Mouse (Mus musculus) stomach, postnatal 0 days (tissue): ENCODE results near the gene 3110009E18Rik. TPM values are rescaled to one million over a fixed set of nuclear protein-coding genes. Genes with fewer than 3 reads are reported as not detected.

Experiments used
- ATAC-seq: fragments of 200-750 bp; cut with Nextera tagmentation; 2 replicates; pipeline ENCODE4 v1.8.0; 2017; ENCODE audit not compliant: low FRiP score, low TSS enrichment
- DNase-seq: peaks from one replicate; pipeline ENCODE4 v3.0.0-alpha.2; 2016; ENCODE audit warnings: low spot score
- H3K27ac ChIP-seq: fragments of 300-500 bp; sonication (generic); replicated peaks from 2 replicates; pipeline ENCODE4 v1.5.1; 2014; ENCODE audit warnings: mild to moderate bottlenecking, control low read depth
- H3K27me3 ChIP-seq: fragments of 300-500 bp; sonication (generic); 2 replicates; pipeline ENCODE4 v1.6.1; 2014; ENCODE audit warnings: low read length; ENCODE audit not compliant: control insufficient read depth, insufficient read depth
- H3K36me3 ChIP-seq: fragments of 300-500 bp; sonication (generic); 2 replicates; pipeline ENCODE4 v1.6.1; 2014; ENCODE audit warnings: low read length, mixed read lengths; ENCODE audit not compliant: control insufficient read depth, insufficient read depth
- H3K4me1 ChIP-seq: fragments of 300-500 bp; sonication (generic); replicated peaks from 2 replicates; pipeline ENCODE4 v1.6.1; 2014; ENCODE audit warnings: antibody characterized with exemption; ENCODE audit not compliant: control insufficient read depth, insufficient read depth
- H3K4me2 ChIP-seq: fragments of 300-500 bp; sonication (generic); replicated peaks from 2 replicates; pipeline ENCODE4 v1.6.1; 2014; ENCODE audit warnings: low read depth, mild to moderate bottlenecking, control low read depth, moderate library complexity
- H3K4me3 ChIP-seq: fragments of 300-500 bp; sonication (generic); 2 replicates; pipeline ENCODE4 v1.5.1; 2014; ENCODE audit warnings: low read depth, low read length, control low read depth
- H3K9ac ChIP-seq: fragments of 300-500 bp; sonication (generic); 2 replicates; pipeline ENCODE4 v1.6.1; 2014; ENCODE audit warnings: mild to moderate bottlenecking, low read length, control low read depth, mixed read lengths
- H3K9me3 ChIP-seq: fragments of 300-500 bp; sonication (generic); 2 replicates; pipeline ENCODE4 v1.6.1; 2016; ENCODE audit warnings: low read length; ENCODE audit not compliant: control insufficient read depth
- CTCF ChIP-seq: IDR thresholded peaks from 2 replicates; pipeline ENCODE4 v1.5.1; 2016; ENCODE audit warnings: antibody characterized with exemption, low read depth, mild to moderate bottlenecking, moderate library complexity
- EP300 ChIP-seq: optimal IDR thresholded peaks from 2 replicates; pipeline ENCODE3; 2016; ENCODE audit warnings: antibody characterized with exemption
- WGBS: fragments of 180-500 bp; shearing (Covaris S2); extraction: QIAGEN DNeasy Blood & Tissue Kit; methylation state at CpG from one replicate; pipeline ENCODE4 v1.1.7; 2014; 5-methylcytosine and 5-hydroxymethylcytosine counted together
- polyA plus RNA-seq: library from polyadenylated mRNA; unstranded; fragments of >200 nt; fragmentation: Nextera tagmentation; extraction: Ambion mirVana; gene quantifications from 2 replicates; pipeline ENCODE4 v1.2.1, GENCODE M21; 2015

3110009E18Rik gene
- polyA plus RNA-seq, 1 experiment from 2014 or later, result 10.1 TPM

- Histone ChIP-seq H3K4me2 (no peak overlapping the region), H3K4me1 (no peaks in the 10 kb centered on the region), H3K9ac (no peak overlapping the region), H3K4me3 (no peak overlapping the region), H3K9me3 (no peaks in the 10 kb centered on the region), H3K27me3 (no peaks in the 10 kb centered on the region), H3K36me3 (no peaks in the 10 kb centered on the region), H3K27ac (no peak overlapping the region)
- TF ChIP-seq CTCF, result no peak
- no peak for TF ChIP-seq EP300
- WGBS, result 73% methylated on average over 5 of the region's 5 CpGs
- no peak for DNase-seq
- ATAC-seq, result no peak
Observed at GRCm38 (mm10) chr1:120203836-120204235, 82.8 kb downstream of the 3110009E18Rik start.

DNA sequence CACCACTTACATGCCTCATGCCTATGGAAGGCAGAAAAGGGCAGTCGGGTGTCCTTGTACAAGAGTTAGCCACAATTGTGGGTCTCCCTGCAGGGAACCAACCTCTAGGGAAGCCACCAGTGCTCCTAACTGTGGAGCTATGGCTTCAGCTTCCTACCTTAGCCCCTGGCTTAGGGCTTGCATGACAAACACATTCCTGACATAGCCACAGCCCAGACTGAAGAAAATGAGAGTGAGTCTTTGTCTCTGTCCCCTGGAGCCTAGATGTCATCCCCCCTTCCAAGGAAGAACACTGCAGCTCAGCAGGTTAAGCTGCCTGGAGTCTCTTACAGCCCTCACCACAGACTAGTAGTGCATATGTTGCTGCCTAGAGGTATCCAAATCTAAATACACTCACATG, 83.8 kb downstream of the 3110009E18Rik start:
- no peaks in the 10 kb centered on the region for H3K9me3 ChIP-seq
- H3K9ac ChIP-seq, result no peak overlapping the region
- no peaks in the 10 kb centered on the region for H3K4me1 ChIP-seq
- H3K4me3 ChIP-seq, result no peak overlapping the region
- WGBS, result 65% methylated on average over 1 of the region's 1 CpGs
- DNase-seq, result no peak
- no peak overlapping the region for H3K4me2 ChIP-seq
- H3K27me3 ChIP-seq, result no peaks in the 10 kb centered on the region
- no peak for ATAC-seq
- TF ChIP-seq CTCF (no peak), EP300 (no peak)
- H3K36me3 ChIP-seq, result no peaks in the 10 kb centered on the region
- H3K27ac ChIP-seq, result no peak overlapping the region

- Histone ChIP-seq H3K4me1 (no peaks in the 10 kb centered on the region), H3K4me3 (no peak overlapping the region), H3K9ac (no peak overlapping the region), H3K36me3 (no peaks in the 10 kb centered on the region), H3K4me2 (no peak overlapping the region), H3K27ac (no peak overlapping the region), H3K27me3 (no peaks in the 10 kb centered on the region), H3K9me3 (no peaks in the 10 kb centered on the region)
- ATAC-seq (no peak), DNase-seq (no peak)
- no peak for TF ChIP-seq CTCF
- no peak for TF ChIP-seq EP300
- 48% methylated on average over 6 of the region's 6 CpGs for WGBS
Observed at GRCm38 (mm10) chr1:120207568-120207967, 86.6 kb downstream of the 3110009E18Rik start.

GRCm38 (mm10) chr1:120208502-120209230, 87.7 kb downstream of the 3110009E18Rik start:
- H3K4me2 ChIP-seq, result no peak overlapping the region
- H3K4me3 ChIP-seq, result no peak overlapping the region
- no peaks in the 10 kb centered on the region for H3K36me3 ChIP-seq
- 76% methylated on average over 11 of the region's 11 CpGs for WGBS
- H3K9ac ChIP-seq, result no peak overlapping the region
- H3K9me3 ChIP-seq, result no peaks in the 10 kb centered on the region
- H3K27me3 ChIP-seq, result no peaks in the 10 kb centered on the region
- DNase-seq (no peak), ATAC-seq (no peak)
- H3K4me1 ChIP-seq, result no peaks in the 10 kb centered on the region
- no peak overlapping the region for H3K27ac ChIP-seq
- TF ChIP-seq EP300 (no peak), CTCF (no peak)

DNA sequence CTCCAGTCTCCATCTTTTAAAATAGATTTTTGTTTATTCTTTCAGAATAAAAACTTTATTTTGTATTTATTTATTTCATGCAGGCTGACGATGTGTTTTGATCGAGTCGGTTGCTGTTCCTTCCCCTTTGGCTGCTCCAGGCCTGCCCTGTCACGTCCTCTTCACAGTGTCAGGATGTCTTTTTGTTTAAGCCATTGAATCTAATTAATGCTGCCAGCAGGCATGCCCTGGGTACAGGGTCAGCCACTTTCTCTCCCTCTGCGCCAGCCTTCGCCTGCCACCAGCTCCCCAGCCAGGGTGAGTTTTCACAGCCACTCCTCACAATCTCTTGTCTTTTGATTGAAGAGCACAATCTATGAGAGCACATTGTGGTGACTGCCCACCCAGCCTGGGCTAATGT, 99.9 kb downstream of the 3110009E18Rik start:
- H3K27ac ChIP-seq, result no peak overlapping the region
- no peak overlapping the region for H3K4me2 ChIP-seq
- H3K9me3 ChIP-seq, result no peaks in the 10 kb centered on the region
- 53% methylated on average over 6 of the region's 6 CpGs for WGBS
- H3K4me3 ChIP-seq, result no peak overlapping the region
- no peaks in the 10 kb centered on the region; the same call in 1 of the 2 replicates for H3K4me1 ChIP-seq
- no peak for ATAC-seq
- H3K36me3 ChIP-seq, result no peaks in the 10 kb centered on the region
- H3K27me3 ChIP-seq, result no peaks in the 10 kb centered on the region
- TF ChIP-seq EP300, result no peak
- no peak for TF ChIP-seq CTCF
- no peak overlapping the region for H3K9ac ChIP-seq
- no peak for DNase-seq

DNA sequence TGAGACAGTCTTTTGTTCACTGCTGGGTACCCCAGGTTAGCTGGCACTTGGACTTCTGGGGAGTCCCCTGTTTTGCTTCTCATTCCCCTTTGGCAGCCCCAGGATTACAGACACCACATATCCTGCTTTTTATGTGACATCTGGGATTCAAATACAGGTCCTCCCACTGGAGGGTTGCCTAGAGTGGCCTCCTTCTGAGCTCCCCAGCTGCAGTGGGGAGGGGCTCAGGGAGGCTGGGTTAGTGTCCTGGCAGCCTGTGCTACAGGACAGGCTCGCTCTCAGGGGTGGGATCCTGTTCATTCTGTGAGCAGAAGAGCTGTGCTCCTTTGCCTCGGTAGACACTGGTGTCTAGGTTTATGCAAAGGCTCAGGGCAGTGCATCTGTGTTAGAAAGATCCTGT, 100.3 kb downstream of the 3110009E18Rik start:
- H3K4me2 ChIP-seq, result no peak overlapping the region
- DNase-seq (no peak), ATAC-seq (no peak)
- no peaks in the 10 kb centered on the region for H3K36me3 ChIP-seq
- H3K27ac ChIP-seq, result no peak overlapping the region
- 37% methylated on average over 2 of the region's 2 CpGs for WGBS
- H3K4me3 ChIP-seq, result no peak overlapping the region
- H3K27me3 ChIP-seq, result no peaks in the 10 kb centered on the region
- no peak for TF ChIP-seq CTCF
- no peak for TF ChIP-seq EP300
- H3K4me1 ChIP-seq, result no peaks in the 10 kb centered on the region; the same call in 1 of the 2 replicates
- no peaks in the 10 kb centered on the region for H3K9me3 ChIP-seq
- no peak overlapping the region for H3K9ac ChIP-seq
